Mouse (Mus musculus): ENCODE measurements around the gene Cd63.

Cd63 gene

GRCm38 (mm10) chr10:128904812-128905211 lies 4.0 kb downstream of the Cd63 start:
- DNase-seq (ENCODE audit: inconsistent ontology term), result no peak

GRCm38 (mm10) chr10:128908778-128909448 lies 8.1 kb downstream of the Cd63 start:
- DNase-seq (ENCODE audit: inconsistent ontology term), result no peak

- DNase-seq (ENCODE audit: inconsistent ontology term), result peak; percentile 95
Measured at GRCm38 (mm10) chr10:128909567-128910028, 8.8 kb downstream of the Cd63 start.

- peak; percentile 84 for DNase-seq (ENCODE audit: inconsistent ontology term)
Measured at GRCm38 (mm10) chr10:128910066-128910841, 9.5 kb downstream of the Cd63 start.

- DNase-seq (ENCODE audit: inconsistent ontology term), result no peak
Measured at GRCm38 (mm10) chr10:128911430-128911829, 10.6 kb downstream of the Cd63 start.

GRCm38 (mm10) chr10:128912268-128912667 lies 11.5 kb downstream of the Cd63 start:
- no peak for DNase-seq (ENCODE audit: inconsistent ontology term)

- no peak for DNase-seq (ENCODE audit: inconsistent ontology term)
Measured at GRCm38 (mm10) chr10:128912791-128913190, 12.0 kb downstream of the Cd63 start.

- DNase-seq (ENCODE audit: inconsistent ontology term), result peak; percentile 77
Measured at GRCm38 (mm10) chr10:128913219-128913618, 12.4 kb downstream of the Cd63 start.

- DNase-seq (ENCODE audit: inconsistent ontology term), result no peak
Measured at GRCm38 (mm10) chr10:128913696-128914095, 12.9 kb downstream of the Cd63 start.

- no peak for DNase-seq (ENCODE audit: inconsistent ontology term)
Measured at GRCm38 (mm10) chr10:128915550-128915949, 14.8 kb downstream of the Cd63 start.

GRCm38 (mm10) chr10:128916665-128917064 lies 15.9 kb downstream of the Cd63 start:
- DNase-seq (ENCODE audit: inconsistent ontology term), result no peak

- no peak for DNase-seq (ENCODE audit: inconsistent ontology term)
Measured at GRCm38 (mm10) chr10:128917400-128917799, 16.6 kb downstream of the Cd63 start.

GRCm38 (mm10) chr10:128918246-128918645 lies 17.5 kb downstream of the Cd63 start:
- DNase-seq (ENCODE audit: inconsistent ontology term), result peak; percentile 72

- DNase-seq (ENCODE audit: inconsistent ontology term), result peak; percentile 50
Measured at GRCm38 (mm10) chr10:128919203-128919631, 18.4 kb downstream of the Cd63 start.

GRCm38 (mm10) chr10:128919966-128920365 lies 19.2 kb downstream of the Cd63 start:
- peak; percentile 52 for DNase-seq (ENCODE audit: inconsistent ontology term)

GRCm38 (mm10) chr10:128920736-128921161 lies 20.0 kb downstream of the Cd63 start:
- no peak for DNase-seq (ENCODE audit: inconsistent ontology term)

GRCm38 (mm10) chr10:128921251-128921650 lies 20.5 kb downstream of the Cd63 start:
- no peak for DNase-seq (ENCODE audit: inconsistent ontology term)

- peak; percentile 93 for DNase-seq (ENCODE audit: inconsistent ontology term)
Measured at GRCm38 (mm10) chr10:128921883-128922821, 21.4 kb downstream of the Cd63 start.

- no peak for DNase-seq (ENCODE audit: inconsistent ontology term)
Measured at GRCm38 (mm10) chr10:128922822-128923012, 21.9 kb downstream of the Cd63 start, which contains the start of gene Rdh5. Rdh5 (minus strand) TSS chr10:128922888.

GRCm38 (mm10) chr10:128923013-128923691 lies 22.4 kb downstream of the Cd63 start:
- peak; percentile 99 for DNase-seq (ENCODE audit: inconsistent ontology term)

GRCm38 (mm10) chr10:128923935-128924334 lies 23.1 kb downstream of the Cd63 start, which contains the start of gene Bloc1s1:
Bloc1s1 (minus strand) TSS chr10:128924035.
- DNase-seq (ENCODE audit: inconsistent ontology term), result no peak
